Mouse (Mus musculus) heart, embryonic 14.5 days (tissue): ENCODE results near the gene Znrd1. TPM values are rescaled to one million over a fixed set of nuclear protein-coding genes. Genes with fewer than 3 reads are reported as not detected.

ENCODE experiments used
- ATAC-seq: fragments of 200-750 bp; cut with Nextera tagmentation; 2 replicates; pipeline ENCODE4 v1.8.0; 2017; ENCODE audit warnings: low read depth, moderate TSS enrichment; ENCODE audit not compliant: insufficient number of reproducible peaks, insufficient read depth, low FRiP score
- H3K27ac ChIP-seq, 2 experiments: fragments of 200-500 bp in 1 of 2; fragments of 300-500 bp in 1 of 2; sonication (generic) in 1 of 2; replicated peaks in 1 of 2; 2 replicates each; pipeline ENCODE4 v1.5.1; 2012 to 2014; ENCODE audit warnings: low read depth in 2 of 2, low read length in 2 of 2, control low read depth in 1 of 2, mild to moderate bottlenecking in 1 of 2, mixed read lengths in 1 of 2; ENCODE audit not compliant: control insufficient read depth in 1 of 2, insufficient read depth in 1 of 2
- H3K27me3 ChIP-seq: fragments of 300-500 bp; sonication (generic); 2 replicates; pipeline ENCODE4 v1.6.1; 2014; ENCODE audit warnings: mild to moderate bottlenecking, low read length, control low read depth; ENCODE audit not compliant: control insufficient read depth, insufficient read depth
- H3K36me3 ChIP-seq: fragments of 300-500 bp; sonication (generic); 2 replicates; pipeline ENCODE4 v1.6.1; 2014; ENCODE audit warnings: mild to moderate bottlenecking, control low read depth, low read length, mixed read lengths; ENCODE audit not compliant: control insufficient read depth, insufficient read depth
- H3K4me1 ChIP-seq, 2 experiments: fragments of 200-500 bp in 1 of 2; fragments of 300-500 bp in 1 of 2; sonication (generic) in 1 of 2; 2 replicates each; pipeline ENCODE4 v1.6.1; 2012 to 2014; ENCODE audit warnings: low read length in 2 of 2, control low read depth in 1 of 2, mixed read lengths in 1 of 2; ENCODE audit not compliant: control insufficient read depth in 2 of 2, insufficient read depth in 2 of 2
- H3K4me2 ChIP-seq: fragments of 300-500 bp; sonication (generic); 2 replicates; pipeline ENCODE4 v1.6.1; 2014; ENCODE audit warnings: mild to moderate bottlenecking, low read length
- H3K4me3 ChIP-seq, 2 experiments: fragments of 200-500 bp in 1 of 2; fragments of 300-500 bp in 1 of 2; sonication (generic) in 1 of 2; 2 replicates each; pipeline ENCODE4 v1.5.1; 2012 to 2014; ENCODE audit warnings: low read length in 2 of 2, mild to moderate bottlenecking in 2 of 2, control low read depth in 1 of 2, low read depth in 1 of 2, moderate library complexity in 1 of 2; ENCODE audit not compliant: control insufficient read depth in 1 of 2, insufficient read depth in 1 of 2
- H3K9ac ChIP-seq: fragments of 300-500 bp; sonication (generic); 2 replicates; pipeline ENCODE4 v1.6.1; 2014; ENCODE audit warnings: mild to moderate bottlenecking, low read length
- H3K9me3 ChIP-seq: fragments of 300-500 bp; sonication (generic); 2 replicates; pipeline ENCODE4 v1.6.1; 2016; ENCODE audit warnings: low read length, control low read depth; ENCODE audit not compliant: control insufficient read depth
- WGBS: fragments of 180-500 bp; shearing (Covaris S2); extraction: QIAGEN DNeasy Blood & Tissue Kit; methylation state at CpG from one replicate; pipeline ENCODE4 v1.1.7; 2014; 5-methylcytosine and 5-hydroxymethylcytosine counted together
- polyA plus RNA-seq: library from polyadenylated mRNA; unstranded; fragments of >200 nt; fragmentation: Nextera tagmentation; extraction: Ambion mirVana; gene quantifications from 2 replicates; pipeline ENCODE4 v1.2.1, GENCODE M21; 2014

Gene Znrd1
- polyA plus RNA-seq, 1 experiment from 2014 or later: 42.0 TPM

GRCm38 (mm10) chr17:36961125-36961524, 2.8 kb upstream of the Znrd1 start:
- WGBS: 63% methylated on average over 1 of the region's 1 CpGs
- no peak overlapping the region for H3K27ac ChIP-seq
- H3K4me2 ChIP-seq: no peak overlapping the region
- H3K4me1 ChIP-seq: peaks cover 4 to 14% of the 10 kb centered on the region in 2 experiments
- no peak for ATAC-seq
- no peaks in the 10 kb centered on the region for H3K9me3 ChIP-seq
- no peaks in the 10 kb centered on the region for H3K27me3 ChIP-seq
- peaks cover 12% of the 10 kb centered on the region for H3K36me3 ChIP-seq
- H3K4me3 ChIP-seq: no peak overlapping the region
- H3K9ac ChIP-seq: no peak overlapping the region

DNA sequence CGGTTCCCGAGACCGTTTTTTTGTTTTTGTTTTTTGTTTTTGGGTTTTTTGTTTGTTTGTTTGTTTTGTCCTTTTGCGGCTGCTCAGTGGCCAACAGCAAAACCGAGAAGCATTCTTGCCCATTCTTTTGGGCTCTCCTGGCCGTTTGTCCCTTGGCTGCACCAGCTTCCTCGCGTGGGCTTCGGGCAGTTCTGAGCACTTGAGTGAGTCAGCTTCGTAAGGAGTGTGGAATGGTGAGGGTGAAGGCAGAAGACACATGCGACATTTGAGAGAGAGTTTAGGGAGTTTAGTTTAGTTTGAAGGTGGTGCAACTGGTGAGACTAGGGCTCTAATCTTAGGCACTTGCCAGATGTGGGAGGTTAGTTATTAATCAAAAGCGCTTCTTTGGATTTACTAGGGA, 525 bp upstream of the Znrd1 start:
- H3K36me3 ChIP-seq: peaks cover 27% of the 10 kb centered on the region
- H3K4me1 ChIP-seq: peaks cover 4 to 14% of the 10 kb centered on the region in 2 experiments
- H3K4me2 ChIP-seq: peak overlapping the region; percentile 79
- no peak for ATAC-seq
- peak overlapping the region; percentile 76 for H3K9ac ChIP-seq
- 13% methylated on average over 12 of the region's 12 CpGs for WGBS
- peak overlapping the region; percentile 63 to 69 for H3K4me3 ChIP-seq
- H3K9me3 ChIP-seq: no peaks in the 10 kb centered on the region
- H3K27ac ChIP-seq: peak overlapping the region; percentile 58 to 81; a peak in 3 of 4 replicates
- no peaks in the 10 kb centered on the region for H3K27me3 ChIP-seq

DNA sequence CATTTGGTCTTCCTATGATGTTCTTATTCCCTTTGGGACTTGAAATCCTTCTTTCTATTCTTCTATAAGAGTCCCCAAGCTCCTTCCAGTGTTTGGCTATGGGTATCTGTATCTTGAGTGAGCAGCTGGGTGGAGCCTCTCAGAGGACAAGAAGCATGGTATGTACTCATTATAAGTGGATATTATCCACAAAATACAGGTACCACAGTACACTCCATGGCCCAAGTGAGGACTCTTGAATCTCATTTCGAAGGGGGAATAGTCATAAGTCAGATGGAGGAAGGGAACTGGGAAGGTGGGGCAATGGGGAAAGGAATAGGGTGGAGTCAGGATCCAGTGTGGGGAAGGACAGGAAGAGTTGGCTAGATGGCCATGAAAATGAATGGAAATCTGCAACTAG, 5.3 kb downstream of the Znrd1 start:
- H3K4me3 ChIP-seq: no peak overlapping the region
- no peak overlapping the region for H3K27ac ChIP-seq
- no peak overlapping the region for H3K4me2 ChIP-seq
- 88% methylated on average over 1 of the region's 1 CpGs for WGBS
- no peak overlapping the region for H3K9ac ChIP-seq
- peaks cover 45% of the 10 kb centered on the region for H3K36me3 ChIP-seq
- ATAC-seq: no peak
- peaks cover 4 to 14% of the 10 kb centered on the region in 2 experiments for H3K4me1 ChIP-seq
- no peaks in the 10 kb centered on the region for H3K9me3 ChIP-seq
- no peaks in the 10 kb centered on the region for H3K27me3 ChIP-seq

- Histone ChIP-seq H3K36me3 (peaks cover 45% of the 10 kb centered on the region), H3K4me2 (no peak overlapping the region), H3K9ac (no peak overlapping the region), H3K4me3 (no peak overlapping the region), H3K9me3 (no peaks in the 10 kb centered on the region), H3K4me1 (peaks cover 3 to 14% of the 10 kb centered on the region in 2 experiments), H3K27ac (no peak overlapping the region), H3K27me3 (no peaks in the 10 kb centered on the region)
- WGBS: 76% methylated on average over 2 of the region's 2 CpGs
- no peak for ATAC-seq
Observed at GRCm38 (mm10) chr17:36952631-36953030, 5.7 kb downstream of the Znrd1 start.

DNA sequence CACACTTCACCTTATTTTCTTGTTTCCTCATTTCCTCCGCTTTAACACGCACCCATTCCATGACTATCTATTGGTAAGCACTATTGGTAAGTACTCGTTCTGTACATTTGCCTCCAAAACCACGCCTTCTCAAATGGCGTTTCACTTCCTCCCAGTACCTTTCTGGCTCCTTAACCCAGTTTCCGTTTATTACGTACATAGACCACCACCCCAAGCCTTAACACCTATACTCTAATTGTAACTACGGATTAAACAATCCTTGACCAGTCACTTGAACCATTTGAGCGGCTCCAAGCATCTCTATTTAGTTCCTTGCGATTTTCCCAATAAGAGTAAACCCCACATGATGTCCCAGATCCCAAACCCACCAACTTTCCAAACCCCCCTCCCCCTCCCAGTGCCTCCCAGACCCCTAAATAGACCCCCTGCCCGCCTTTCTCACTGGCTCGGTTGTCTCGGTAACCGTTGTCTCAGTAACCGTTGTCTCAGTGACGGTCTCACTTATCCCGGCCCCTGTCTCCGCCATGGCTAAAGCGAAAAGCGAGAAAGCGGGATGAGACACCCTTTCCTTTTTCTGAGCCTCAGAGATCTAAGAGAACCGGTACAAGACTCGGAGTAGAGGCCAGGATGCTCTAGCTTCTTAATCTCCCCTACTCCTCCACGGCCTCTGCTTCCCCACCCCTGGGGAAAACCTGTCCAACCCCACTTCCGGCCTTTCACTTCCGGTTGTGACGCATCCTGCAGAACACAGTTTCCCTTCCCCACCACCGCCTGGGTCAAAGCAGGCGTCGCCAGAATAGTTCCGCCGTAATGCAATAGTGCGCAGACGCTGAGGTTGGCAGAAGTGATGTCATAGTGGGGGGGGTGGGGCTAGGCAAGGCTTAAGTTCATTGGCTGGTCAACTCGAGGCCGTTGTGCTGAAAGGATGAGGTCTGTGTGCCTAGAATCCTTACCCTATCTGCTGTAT, 7.1 kb downstream of the Znrd1 start, which contains the start of gene Ppp1r11:
Gene Ppp1r11 (minus strand): TSS at position 761 of the 967 bp plus-strand sequence.
- peaks cover 6 to 15% of the 10 kb centered on the region in 2 experiments for H3K4me1 ChIP-seq
- H3K36me3 ChIP-seq: peaks cover 39% of the 10 kb centered on the region
- WGBS: 3% methylated on average over 36 of the region's 36 CpGs
- H3K4me2 ChIP-seq: peak within 1 kb of the TSS; percentile 78
- H3K27me3 ChIP-seq: peaks cover 5% of the 10 kb centered on the region
- peak within 1 kb of the TSS; percentile 66 to 95 for H3K4me3 ChIP-seq
- H3K27ac ChIP-seq: peak within 1 kb of the TSS; percentile 62 to 64; a peak in 3 of 4 replicates
- no peaks in the 10 kb centered on the region for H3K9me3 ChIP-seq
- ATAC-seq: peak; percentile 98
- peak within 1 kb of the TSS; percentile 80 for H3K9ac ChIP-seq

- Histone ChIP-seq H3K27ac (no peak overlapping the region), H3K4me2 (no peak overlapping the region), H3K4me1 (peaks cover 6 to 15% of the 10 kb centered on the region in 2 experiments), H3K9me3 (no peaks in the 10 kb centered on the region), H3K9ac (no peak overlapping the region), H3K27me3 (peaks cover 25% of the 10 kb centered on the region), H3K36me3 (peaks cover 22% of the 10 kb centered on the region), H3K4me3 (no peak overlapping the region)
- 97% methylated on average over 8 of the region's 8 CpGs for WGBS
- no peak for ATAC-seq
Observed at GRCm38 (mm10) chr17:36949265-36949664, 9.1 kb downstream of the Znrd1 start.

DNA sequence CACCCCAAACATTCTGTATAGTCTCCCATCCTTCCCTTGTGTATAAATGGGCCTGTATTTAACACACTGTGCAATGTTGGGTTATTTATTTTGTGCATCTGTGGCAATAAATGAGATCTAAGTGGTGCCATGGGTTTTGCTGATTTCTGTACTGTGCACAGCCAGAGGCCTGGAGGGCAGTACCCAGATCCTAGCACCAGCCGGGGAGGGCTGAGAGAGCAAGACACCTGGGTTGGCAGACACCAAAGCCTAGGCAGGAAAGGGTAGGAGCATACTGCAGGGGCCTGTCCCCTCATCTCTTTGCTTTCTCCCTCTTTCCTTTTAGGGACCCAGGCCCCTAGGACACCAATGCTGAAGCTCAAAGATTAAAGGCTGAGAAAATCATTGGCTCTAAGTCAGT, 10.1 kb downstream of the Znrd1 start:
- no peak overlapping the region for H3K27ac ChIP-seq
- H3K36me3 ChIP-seq: peaks cover 12% of the 10 kb centered on the region
- ATAC-seq: no peak
- no peak overlapping the region for H3K4me2 ChIP-seq
- H3K4me1 ChIP-seq: peaks cover 6 to 16% of the 10 kb centered on the region in 2 experiments
- no peaks in the 10 kb centered on the region for H3K9me3 ChIP-seq
- no peak overlapping the region for H3K9ac ChIP-seq
- peaks cover 35% of the 10 kb centered on the region for H3K27me3 ChIP-seq
- H3K4me3 ChIP-seq: no peak overlapping the region
- WGBS: 78% methylated on average over 1 of the region's 1 CpGs
